In genomic region chr3:16466388-16466787, GRCm38 (mm10) we compare ENCODE assay signal across 8 mouse cellular contexts.
DNase-seq lines count a peak whose midpoint lies in the region; ATAC-seq and TF ChIP-seq lines count a peak whose summit lies in the region.

No protein-coding gene starts in this region.

- H3K27me3 ChIP-seq in ES-Bruce4 (ENCODE audit: control insufficient read depth, insufficient read depth, low read length, poor library complexity, severe bottlenecking): no peaks in the 10 kb centered on the region
- H3K27me3 ChIP-seq in stomach, embryonic 14.5 days (ENCODE audit: control insufficient read depth, insufficient read depth, low read length): no peaks in the 10 kb centered on the region

- 14% methylated on average over 9 of the region's 9 CpGs for WGBS in stomach, embryonic 14.5 days

- no peak overlapping the region for H3K9ac ChIP-seq in ES-Bruce4 (ENCODE audit: low read depth, poor library complexity, severe bottlenecking)
- no peak overlapping the region for H3K9ac ChIP-seq in stomach, embryonic 14.5 days (replicated peaks; ENCODE audit: low read depth, low read length)

- H3K4me2 ChIP-seq in stomach, embryonic 14.5 days (replicated peaks; ENCODE audit: low read depth, low read length): peak overlapping the region; percentile 26; the same call in 1 of the 2 replicates

- DNase-seq in 3134 (ENCODE audit: extremely low read depth, insufficient read length, low spot score): peak; percentile 19
- peak; percentile 51 for DNase-seq in cerebellum, adult 9-10 months
- DNase-seq in frontal cortex, adult 2 months (ENCODE audit: extremely low spot score in 1 of 2, low spot score in 1 of 2): peak; percentile 67 to 88
- DNase-seq in layer of hippocampus, adult 8-10 months (ENCODE audit: low spot score in 2 of 2): peak; percentile 40 to 55
- DNase-seq in lung, postnatal 14 days: peak; percentile 28
- DNase-seq in urinary bladder, postnatal 4 days (ENCODE audit: low spot score in 2 of 2): no peak

- H3K27ac ChIP-seq in ES-Bruce4 (ENCODE audit: insufficient read depth, low read length): no peak overlapping the region
- H3K27ac ChIP-seq in stomach, embryonic 14.5 days (ENCODE audit: low read length): no peak overlapping the region

- TF ChIP-seq EP300 in ES-Bruce4 (IDR thresholded peaks at IDR 0.05; ENCODE audit: insufficient read depth, low read depth, low read length): no peak

- no peak for TF ChIP-seq POLR2A in ES-Bruce4 (IDR thresholded peaks at IDR 0.05; ENCODE audit: insufficient read depth, low read length)

- peak; percentile 51 for TF ChIP-seq CTCF in ES-Bruce4 (IDR thresholded peaks at IDR 0.05; ENCODE audit: low read depth, low read length)

- no peaks in the 10 kb centered on the region for H3K36me3 ChIP-seq in ES-Bruce4 (ENCODE audit: control insufficient read depth, insufficient read depth, low read length, poor library complexity, severe bottlenecking)
- H3K36me3 ChIP-seq in stomach, embryonic 14.5 days (ENCODE audit: control insufficient read depth, insufficient read depth, low read length): no peaks in the 10 kb centered on the region

- no peak overlapping the region for H3K4me3 ChIP-seq in ES-Bruce4 (ENCODE audit: low read depth, low read length)
- no peak overlapping the region for H3K4me3 ChIP-seq in stomach, embryonic 14.5 days (ENCODE audit: low read depth, low read length)

- H3K9me3 ChIP-seq in ES-Bruce4 (replicated peaks; ENCODE audit: control insufficient read depth, insufficient read depth, low read length, poor library complexity, severe bottlenecking): no peaks in the 10 kb centered on the region
- H3K9me3 ChIP-seq in stomach, embryonic 14.5 days (ENCODE audit: control insufficient read depth, low read depth, low read length): no peaks in the 10 kb centered on the region

- no peaks in the 10 kb centered on the region for H3K4me1 ChIP-seq in ES-Bruce4 (ENCODE audit: control insufficient read depth, insufficient read depth, low read length)
- H3K4me1 ChIP-seq in stomach, embryonic 14.5 days (ENCODE audit: control insufficient read depth, insufficient read depth, low read length): no peaks in the 10 kb centered on the region

- no peak for ATAC-seq in stomach, embryonic 14.5 days (ENCODE audit: insufficient number of reproducible peaks, insufficient read depth, low FRiP score, low read depth)

Comparison
In these comparisons a context has a peak if more than half of its experiments do, and no peak if none do; other contexts are left out.
1. DNase-seq: peak in 3134 (single experiment), cerebellum, adult 9-10 months (single experiment), frontal cortex, adult 2 months (2 of 2), layer of hippocampus, adult 8-10 months (2 of 2) and lung, postnatal 14 days (single experiment); none in urinary bladder, postnatal 4 days (0 of 2).